Mouse (Mus musculus) heart, postnatal 0 days (tissue): ENCODE data around the gene Retreg3.

ENCODE experiments used
- CTCF ChIP-seq: IDR thresholded peaks from 2 replicates; pipeline ENCODE4 v1.5.1; 2016; ENCODE audit warnings: antibody characterized with exemption, control low read depth, low read depth
- EP300 ChIP-seq: IDR thresholded peaks from 2 replicates; pipeline ENCODE4 v1.6.1; 2016; ENCODE audit warnings: antibody characterized with exemption, low read depth

DNA sequence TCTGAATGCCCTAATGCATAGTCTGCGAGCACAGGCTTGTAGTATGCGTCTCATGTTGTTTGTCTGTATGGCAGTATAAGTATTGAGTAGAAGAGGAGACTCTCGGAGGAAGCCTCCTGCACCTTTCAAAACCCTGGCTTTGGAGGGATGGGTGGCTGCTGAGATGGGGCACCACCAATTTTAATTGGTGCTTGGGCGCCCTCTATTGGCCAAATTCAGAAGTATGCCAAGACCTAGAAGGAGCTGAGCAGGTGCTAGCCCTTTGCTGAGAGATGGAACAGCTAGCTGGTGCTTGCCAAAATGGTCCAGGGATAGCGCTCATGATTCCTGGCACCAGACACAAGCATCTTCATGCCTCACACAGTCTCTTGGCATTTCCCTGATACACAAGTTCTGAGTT is 61.8 kb downstream of the Retreg3 start:
- peak; percentile 78 for TF ChIP-seq CTCF
- TF ChIP-seq EP300: no peak
